Mouse (Mus musculus): ENCODE results near the gene Scn4a.

GRCm38 (mm10) chr11:106291861-106292260, 61.2 kb downstream of the Scn4a start:
- TF ChIP-seq CTCF (IDR thresholded peaks at IDR 0.05) (no peak), POLR2A (IDR thresholded peaks at IDR 0.05; ENCODE audit: insufficient read depth, low read depth, low read length) (no peak), EP300 (IDR thresholded peaks at IDR 0.05; ENCODE audit: insufficient read depth, low read depth, low read length) (no peak)
